Mouse (Mus musculus) forebrain, embryonic 12.5 days (tissue): ENCODE data around the gene Slit2. TPM values are rescaled to one million over a fixed set of nuclear protein-coding genes. Genes with fewer than 3 reads are reported as not detected.

Experiments used
- ATAC-seq: fragments of 200-750 bp; cut with Nextera tagmentation; 2 replicates; pipeline ENCODE4 v1.8.0; 2017; ENCODE audit warnings: moderate TSS enrichment; ENCODE audit not compliant: low FRiP score
- H3K27ac ChIP-seq: fragments of 300-500 bp; sonication (generic); 2 replicates; pipeline ENCODE4 v1.5.1; 2016; ENCODE audit warnings: mild to moderate bottlenecking
- H3K27me3 ChIP-seq: fragments of 300-500 bp; sonication (generic); 2 replicates; pipeline ENCODE4 v1.6.1; 2016; ENCODE audit warnings: mild to moderate bottlenecking
- H3K36me3 ChIP-seq: fragments of 300-500 bp; sonication (generic); replicated peaks from 2 replicates; pipeline ENCODE4 v1.6.1; 2016; ENCODE audit warnings: mild to moderate bottlenecking
- H3K4me1 ChIP-seq: fragments of 300-500 bp; sonication (generic); 2 replicates; pipeline ENCODE4 v1.6.1; 2016
- H3K4me2 ChIP-seq: fragments of 300-500 bp; sonication (generic); 2 replicates; pipeline ENCODE4 v1.6.1; 2016; ENCODE audit warnings: mild to moderate bottlenecking, moderate library complexity
- H3K4me3 ChIP-seq: fragments of 300-500 bp; sonication (generic); replicated peaks from 2 replicates; pipeline ENCODE4 v1.5.1; 2016; ENCODE audit warnings: mild to moderate bottlenecking
- H3K9ac ChIP-seq: fragments of 300-500 bp; sonication (generic); 2 replicates; pipeline ENCODE4 v1.6.1; 2016; ENCODE audit warnings: mild to moderate bottlenecking
- H3K9me3 ChIP-seq: fragments of 300-500 bp; sonication (generic); 2 replicates; pipeline ENCODE4 v1.6.1; 2016
- WGBS: fragments of 180-500 bp; shearing (Covaris S2); methylation state at CpG from one replicate; pipeline ENCODE4 v1.1.7; 2016; 5-methylcytosine and 5-hydroxymethylcytosine counted together
- polyA plus RNA-seq: library from polyadenylated mRNA; unstranded; fragments of >200 nt; fragmentation: Nextera tagmentation; extraction: Ambion mirVana; gene quantifications from 2 replicates; pipeline ENCODE4 v1.2.1, GENCODE M21; 2016

Gene Slit2
- polyA plus RNA-seq, 1 experiment from 2014 or later: 35.5 TPM

- no peak for ATAC-seq
- Histone ChIP-seq H3K27me3 (peaks cover under 1% of the 10 kb centered on the region; the same call in 1 of the 2 replicates), H3K4me1 (peaks cover 20% of the 10 kb centered on the region), H3K27ac (no peak overlapping the region), H3K9me3 (no peaks in the 10 kb centered on the region), H3K4me2 (no peak overlapping the region), H3K9ac (no peak overlapping the region), H3K4me3 (no peak overlapping the region), H3K36me3 (no peaks in the 10 kb centered on the region)
- WGBS: 88% methylated on average over 4 of the region's 4 CpGs
These were observed 8.0 kb downstream of the Slit2 start for GRCm38 (mm10) chr5:47990926-47991325.

DNA sequence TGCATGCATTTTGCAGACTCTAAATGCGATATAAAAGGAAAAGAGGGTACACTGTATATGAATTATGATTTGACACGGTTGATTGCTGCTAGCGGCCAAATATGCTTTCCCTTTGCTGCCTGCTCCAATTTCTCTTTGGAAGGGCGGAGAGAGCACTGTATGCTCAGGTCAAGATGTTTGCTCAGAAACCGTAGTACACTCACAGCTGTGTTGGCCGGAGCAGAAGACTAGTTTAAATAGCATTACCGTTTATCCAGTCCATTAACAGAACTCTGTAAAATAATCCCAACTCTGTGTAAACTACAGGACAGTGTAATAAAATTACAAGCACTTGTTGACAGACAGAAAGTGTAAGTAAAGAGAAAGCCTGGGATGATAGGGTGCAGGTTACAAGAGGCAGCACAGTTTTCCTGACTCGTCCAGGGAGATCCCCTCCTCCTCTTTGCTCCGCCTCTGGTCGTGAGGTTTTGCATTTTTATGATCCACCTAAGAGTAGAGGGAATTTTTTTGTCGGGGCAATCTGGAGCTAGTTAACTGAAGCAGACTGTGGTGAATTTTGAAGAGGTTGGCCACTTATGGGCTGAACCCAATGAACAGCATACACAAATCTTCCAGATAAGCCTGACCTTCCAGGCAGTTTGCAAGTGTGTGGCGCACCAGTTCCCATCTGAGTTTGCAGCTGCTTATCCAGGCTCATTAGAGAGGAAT is 20.9 kb downstream of the Slit2 start:
- peaks cover 5% of the 10 kb centered on the region for H3K4me1 ChIP-seq
- no peak overlapping the region for H3K9ac ChIP-seq
- H3K36me3 ChIP-seq: no peaks in the 10 kb centered on the region
- H3K27ac ChIP-seq: no peak overlapping the region
- H3K9me3 ChIP-seq: no peaks in the 10 kb centered on the region
- 67% methylated on average over 12 of the region's 12 CpGs for WGBS
- no peaks in the 10 kb centered on the region for H3K27me3 ChIP-seq
- no peak overlapping the region for H3K4me2 ChIP-seq
- ATAC-seq: no peak
- no peak overlapping the region for H3K4me3 ChIP-seq

- WGBS: 40% methylated on average over 9 of the region's 9 CpGs
- Histone ChIP-seq H3K9ac (no peak overlapping the region), H3K36me3 (no peaks in the 10 kb centered on the region), H3K27me3 (no peaks in the 10 kb centered on the region), H3K27ac (no peak overlapping the region), H3K9me3 (no peaks in the 10 kb centered on the region), H3K4me3 (no peak overlapping the region), H3K4me2 (no peak overlapping the region), H3K4me1 (peaks cover 5% of the 10 kb centered on the region)
- ATAC-seq: 0 out of 2 replicates have a peak, but pooled peaks have one; percentile 36
These were observed 22.6 kb downstream of the Slit2 start for GRCm38 (mm10) chr5:48005533-48005932.

- H3K9ac ChIP-seq: no peak overlapping the region
- H3K27me3 ChIP-seq: no peaks in the 10 kb centered on the region
- peaks cover 5% of the 10 kb centered on the region for H3K4me1 ChIP-seq
- H3K4me3 ChIP-seq: no peak overlapping the region
- ATAC-seq: no peak; the same call in 1 of the 2 replicates
- H3K9me3 ChIP-seq: no peaks in the 10 kb centered on the region
- H3K36me3 ChIP-seq: no peaks in the 10 kb centered on the region
- H3K4me2 ChIP-seq: no peak overlapping the region
- H3K27ac ChIP-seq: no peak overlapping the region
These were observed 23.1 kb downstream of the Slit2 start for GRCm38 (mm10) chr5:48006059-48006458.

DNA sequence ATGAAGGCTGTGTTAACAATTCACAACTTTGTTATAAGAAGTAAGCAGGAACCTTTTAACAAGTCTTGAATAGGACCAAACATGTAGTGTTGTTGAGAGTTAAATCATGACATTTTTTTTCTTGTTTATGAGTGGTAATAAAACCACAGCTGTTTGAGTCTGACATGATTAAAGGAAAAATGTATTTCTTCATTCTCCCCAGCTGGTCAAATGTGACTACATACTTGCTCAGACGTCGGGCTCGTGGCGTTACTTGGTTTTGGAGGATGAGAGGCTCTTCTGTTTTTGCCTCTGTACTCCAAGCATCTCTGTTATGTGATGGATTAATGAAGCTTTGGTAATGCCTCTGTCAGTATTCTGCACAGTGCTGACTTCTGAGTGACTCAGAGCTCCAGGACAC is 40.5 kb downstream of the Slit2 start:
- no peaks in the 10 kb centered on the region for H3K36me3 ChIP-seq
- no peak overlapping the region for H3K27ac ChIP-seq
- WGBS: 90% methylated on average over 4 of the region's 4 CpGs
- no peaks in the 10 kb centered on the region for H3K27me3 ChIP-seq
- no peaks in the 10 kb centered on the region for H3K9me3 ChIP-seq
- no peak overlapping the region for H3K4me3 ChIP-seq
- no peak overlapping the region for H3K9ac ChIP-seq
- H3K4me2 ChIP-seq: no peak overlapping the region
- no peaks in the 10 kb centered on the region for H3K4me1 ChIP-seq
- ATAC-seq: no peak

GRCm38 (mm10) chr5:48034875-48035274 is 51.9 kb downstream of the Slit2 start:
- WGBS: 81% methylated on average over 1 of the region's 1 CpGs
- ATAC-seq: no peak

GRCm38 (mm10) chr5:48038033-48038432 is 55.1 kb downstream of the Slit2 start:
- ATAC-seq: peak; percentile 76
- H3K36me3 ChIP-seq: no peaks in the 10 kb centered on the region
- H3K4me2 ChIP-seq: no peak overlapping the region
- H3K9me3 ChIP-seq: no peaks in the 10 kb centered on the region
- WGBS: 33% methylated on average over 5 of the region's 5 CpGs
- H3K4me1 ChIP-seq: no peaks in the 10 kb centered on the region
- no peak overlapping the region for H3K9ac ChIP-seq
- no peak overlapping the region for H3K4me3 ChIP-seq
- no peak overlapping the region for H3K27ac ChIP-seq
- H3K27me3 ChIP-seq: no peaks in the 10 kb centered on the region

More at GRCm38 (mm10) chr5:48034875-48035274, 51.9 kb downstream of the Slit2 start:
- H3K27ac ChIP-seq: no peak overlapping the region
- no peaks in the 10 kb centered on the region for H3K36me3 ChIP-seq
- H3K4me2 ChIP-seq: no peak overlapping the region
- no peaks in the 10 kb centered on the region for H3K4me1 ChIP-seq
- no peaks in the 10 kb centered on the region for H3K9me3 ChIP-seq
- no peak overlapping the region for H3K9ac ChIP-seq
- no peaks in the 10 kb centered on the region for H3K27me3 ChIP-seq
- no peak overlapping the region for H3K4me3 ChIP-seq

DNA sequence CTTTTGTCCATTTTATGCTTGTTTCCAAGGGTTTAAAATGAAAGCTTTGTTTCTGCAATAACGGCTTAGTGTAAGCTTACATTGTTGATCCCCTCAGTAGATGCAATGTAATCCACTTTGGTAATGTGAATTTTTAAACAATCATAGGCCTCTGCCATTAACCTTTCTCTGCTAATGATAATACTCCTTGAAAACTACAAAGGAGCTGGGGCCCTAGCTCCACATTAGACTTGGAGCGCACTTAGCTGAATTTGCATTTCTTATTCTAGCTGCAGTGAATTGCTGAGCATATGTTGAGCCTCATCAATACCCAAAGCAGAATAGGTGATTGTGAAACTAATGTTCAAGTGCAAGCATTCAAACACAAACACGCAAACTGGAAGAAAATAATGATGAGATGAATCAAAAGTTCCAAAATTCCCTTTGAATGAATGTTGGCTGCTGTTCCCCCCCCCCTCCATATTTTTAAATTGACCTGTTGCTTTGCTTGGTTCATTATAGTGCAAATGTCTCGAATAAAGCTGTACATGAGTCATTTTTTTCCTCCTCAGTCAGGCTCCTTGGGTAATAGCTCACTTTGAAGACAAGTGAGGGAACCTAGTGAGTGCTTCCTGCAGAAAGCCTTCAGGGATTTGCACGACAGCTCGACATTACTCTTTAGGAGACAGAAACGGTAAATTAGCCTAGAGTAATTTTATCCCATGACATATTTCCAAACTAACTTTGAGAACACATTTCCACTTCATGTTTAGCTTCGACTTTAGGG is 66.2 kb downstream of the Slit2 start:
- Histone ChIP-seq H3K27me3 (peaks cover 6% of the 10 kb centered on the region; the same call in 1 of the 2 replicates), H3K36me3 (no peaks in the 10 kb centered on the region), H3K4me1 (peaks cover 27% of the 10 kb centered on the region), H3K27ac (peak overlapping the region; percentile 31; the same call in 1 of the 2 replicates), H3K4me2 (no peak overlapping the region), H3K9ac (no peak overlapping the region), H3K9me3 (no peaks in the 10 kb centered on the region), H3K4me3 (no peak overlapping the region)
- ATAC-seq: peak; percentile 81
- 11% methylated on average over 8 of the region's 8 CpGs for WGBS

DNA sequence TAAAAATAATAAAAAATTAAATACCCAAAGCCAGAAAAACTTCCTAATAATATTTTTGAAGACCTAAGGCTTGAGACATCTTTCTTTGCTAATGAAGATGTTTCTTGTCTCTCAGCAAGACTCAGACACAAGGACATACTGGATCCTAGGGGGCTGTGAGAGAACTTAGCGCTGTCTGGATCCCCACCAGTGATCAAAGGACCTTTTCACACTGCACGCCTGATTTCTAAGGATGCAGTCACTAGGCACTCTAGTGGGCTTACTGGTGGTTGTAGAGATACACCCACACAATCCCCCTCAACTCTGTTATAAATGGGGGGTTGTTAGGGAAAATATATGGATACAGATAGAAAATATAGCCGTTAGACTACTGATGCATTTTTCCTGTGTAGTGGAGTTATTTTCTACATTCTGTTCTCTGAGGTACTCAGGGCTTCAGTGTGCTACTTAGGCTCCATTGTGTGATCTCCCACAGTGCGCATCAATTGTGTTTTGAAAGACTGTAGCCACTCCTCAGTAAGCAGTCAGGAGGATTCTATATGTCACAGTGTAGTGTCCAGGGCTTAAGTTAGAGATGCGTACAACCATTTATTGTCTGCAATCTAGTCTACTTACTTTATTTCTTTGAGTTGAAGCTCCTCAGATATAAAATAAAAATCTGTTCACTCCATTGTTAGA is 67.8 kb downstream of the Slit2 start:
- H3K9ac ChIP-seq: no peak overlapping the region
- H3K27ac ChIP-seq: no peak overlapping the region

DNA sequence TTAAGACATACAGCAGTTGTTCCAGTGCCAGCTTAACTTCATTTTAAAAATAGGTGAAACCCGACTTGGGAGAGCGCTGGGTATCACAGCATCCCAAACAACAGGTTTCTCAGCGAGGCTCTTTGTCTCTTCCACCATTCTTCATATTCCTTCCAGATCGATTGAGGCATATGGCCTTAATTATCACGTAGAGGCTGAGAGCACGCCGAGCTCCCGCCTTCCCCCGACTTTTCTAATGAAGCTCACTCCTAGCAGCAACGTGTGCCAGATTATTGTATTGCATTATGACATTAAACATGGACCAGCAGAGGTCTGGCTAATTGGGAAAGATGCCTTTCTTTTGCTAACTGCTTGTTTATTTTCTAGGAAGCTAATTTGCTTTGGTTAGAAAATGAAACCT is 75.7 kb downstream of the Slit2 start:
- H3K4me2 ChIP-seq: peak overlapping the region; percentile 15; the same call in 1 of the 2 replicates
- WGBS: 20% methylated on average over 10 of the region's 10 CpGs
- no peak overlapping the region for H3K4me3 ChIP-seq

More for the DNA sequence above, 67.8 kb downstream of the Slit2 start:
- 29% methylated on average over 5 of the region's 5 CpGs for WGBS
- peaks cover 27% of the 10 kb centered on the region for H3K4me1 ChIP-seq
- H3K36me3 ChIP-seq: no peaks in the 10 kb centered on the region
- H3K4me3 ChIP-seq: no peak overlapping the region
- H3K4me2 ChIP-seq: no peak overlapping the region
- no peak for ATAC-seq
- peaks cover 6% of the 10 kb centered on the region; the same call in 1 of the 2 replicates for H3K27me3 ChIP-seq
- H3K9me3 ChIP-seq: no peaks in the 10 kb centered on the region

GRCm38 (mm10) chr5:48060715-48061114 is 77.8 kb downstream of the Slit2 start:
- H3K4me1 ChIP-seq: peaks cover 10% of the 10 kb centered on the region; the same call in 1 of the 2 replicates
- no peaks in the 10 kb centered on the region for H3K36me3 ChIP-seq
- no peak overlapping the region for H3K4me3 ChIP-seq
- no peaks in the 10 kb centered on the region for H3K9me3 ChIP-seq
- H3K9ac ChIP-seq: no peak overlapping the region
- H3K4me2 ChIP-seq: no peak overlapping the region
- peak; percentile 61; the same call in 1 of the 2 replicates for ATAC-seq
- 0 out of 2 replicates have a peak, but pooled peaks cover 5% of the 10 kb centered on the region for H3K27me3 ChIP-seq
- H3K27ac ChIP-seq: no peak overlapping the region
- 22% methylated on average over 2 of the region's 2 CpGs for WGBS

More for the DNA sequence above, 75.7 kb downstream of the Slit2 start:
- Histone ChIP-seq H3K9me3 (no peaks in the 10 kb centered on the region), H3K36me3 (no peaks in the 10 kb centered on the region), H3K4me1 (peaks cover 10% of the 10 kb centered on the region; the same call in 1 of the 2 replicates), H3K27me3 (0 out of 2 replicates have a peak, but pooled peaks cover 5% of the 10 kb centered on the region), H3K27ac (no peak overlapping the region), H3K9ac (no peak overlapping the region)
- ATAC-seq: peak; percentile 74

GRCm38 (mm10) chr5:48078730-48079129 is 95.8 kb downstream of the Slit2 start:
- H3K4me2 ChIP-seq: no peak overlapping the region
- no peaks in the 10 kb centered on the region for H3K36me3 ChIP-seq
- no peak overlapping the region for H3K9ac ChIP-seq
- no peak for ATAC-seq
- H3K27ac ChIP-seq: no peak overlapping the region
- 16% methylated on average over 1 of the region's 1 CpGs for WGBS
- H3K4me1 ChIP-seq: peaks cover 6% of the 10 kb centered on the region
- no peaks in the 10 kb centered on the region for H3K27me3 ChIP-seq
- no peaks in the 10 kb centered on the region for H3K9me3 ChIP-seq
- H3K4me3 ChIP-seq: no peak overlapping the region
